Mouse (Mus musculus) thymus, postnatal 10 days (tissue): Measurements from ENCODE around the gene Pkmyt1.

Experiments
- DNase-seq, 2 experiments: peaks; one replicate each; pipeline ENCODE4 v3.0.0; 2021; ENCODE audit warnings: low spot score in 2 of 2

Pkmyt1 gene

DNA sequence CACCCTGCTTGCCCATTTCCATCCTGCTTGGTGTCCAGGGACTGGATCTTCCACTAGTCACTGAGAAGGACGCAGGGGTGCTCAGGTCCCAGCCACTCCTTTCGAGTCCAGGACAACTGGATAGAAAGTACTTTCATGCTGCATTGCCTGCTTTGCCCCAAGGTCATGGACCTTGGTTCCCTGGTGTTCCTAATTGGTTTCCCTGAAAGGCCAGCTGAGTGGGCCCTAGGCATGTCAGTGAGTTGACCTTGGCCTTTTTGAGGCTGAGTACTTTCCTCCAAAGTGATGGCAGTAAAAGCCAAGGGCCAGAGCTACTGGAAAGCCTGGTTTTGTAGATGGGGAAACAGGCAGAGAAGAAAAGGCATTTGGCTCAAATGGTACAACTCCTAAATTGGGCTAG is 4.2 kb upstream of the Pkmyt1 start:
- DNase-seq, result no peak

DNA sequence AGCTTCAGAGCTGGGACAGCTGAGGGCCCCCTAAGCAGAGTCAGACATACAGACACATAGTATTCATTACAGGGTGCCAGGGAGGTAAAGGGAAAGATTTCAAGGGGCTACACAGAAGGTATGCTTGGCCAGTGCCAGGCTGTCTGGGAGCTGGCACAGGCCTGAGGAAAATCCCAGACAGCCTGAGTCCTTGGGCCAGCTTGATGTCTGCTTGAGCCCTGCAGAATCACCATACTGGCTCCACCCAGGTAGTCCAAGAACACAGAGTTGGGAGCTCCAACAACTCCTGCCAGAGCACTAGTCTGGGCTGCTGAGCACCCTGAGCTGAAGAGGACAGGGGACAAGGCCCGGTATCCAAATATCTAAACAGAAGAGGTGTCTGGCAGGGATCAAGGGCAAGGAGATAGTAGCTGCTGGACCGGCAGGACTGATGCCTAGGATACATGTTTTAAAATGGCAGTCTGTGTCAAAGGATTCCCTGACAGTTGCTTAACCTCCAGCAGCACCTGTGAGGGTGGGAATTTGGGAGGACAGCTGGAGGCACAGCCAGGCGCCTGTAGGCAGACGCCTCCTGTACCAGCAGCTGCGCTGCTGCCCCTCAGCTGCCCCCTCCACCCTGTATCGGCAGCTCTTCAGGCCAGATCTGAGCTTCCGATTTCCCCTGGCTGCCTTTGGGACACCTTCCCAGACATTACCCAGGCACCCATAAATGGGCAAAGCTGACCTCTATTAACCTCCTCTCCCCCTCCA is 3.6 kb upstream of the Pkmyt1 start, which contains the start of gene 1520401A03Rik:
Gene 1520401A03Rik (minus strand): TSS at position 408 of the 750 bp plus-strand sequence.
- DNase-seq, result no peak

DNA sequence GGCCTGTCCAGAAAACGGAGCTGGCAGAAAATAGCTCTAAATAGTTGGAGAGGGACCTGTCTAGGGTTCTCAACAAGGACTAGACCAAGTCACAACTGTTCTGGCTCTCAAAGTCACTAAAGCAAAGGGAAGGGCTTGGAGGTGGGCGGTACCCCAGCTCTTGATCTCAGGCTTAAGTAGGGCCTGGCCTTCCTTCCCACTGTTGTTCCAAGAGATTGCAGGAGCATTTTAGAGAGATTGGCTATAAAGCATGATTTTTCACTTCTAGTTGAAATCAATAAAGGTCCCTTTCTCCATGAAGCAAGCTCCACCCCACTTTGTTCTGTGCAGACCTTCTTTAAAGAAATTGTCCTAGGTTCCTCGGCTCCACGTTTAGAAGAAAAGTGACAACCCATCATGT is 659 bp upstream of the Pkmyt1 start:
- no peak for DNase-seq

DNA sequence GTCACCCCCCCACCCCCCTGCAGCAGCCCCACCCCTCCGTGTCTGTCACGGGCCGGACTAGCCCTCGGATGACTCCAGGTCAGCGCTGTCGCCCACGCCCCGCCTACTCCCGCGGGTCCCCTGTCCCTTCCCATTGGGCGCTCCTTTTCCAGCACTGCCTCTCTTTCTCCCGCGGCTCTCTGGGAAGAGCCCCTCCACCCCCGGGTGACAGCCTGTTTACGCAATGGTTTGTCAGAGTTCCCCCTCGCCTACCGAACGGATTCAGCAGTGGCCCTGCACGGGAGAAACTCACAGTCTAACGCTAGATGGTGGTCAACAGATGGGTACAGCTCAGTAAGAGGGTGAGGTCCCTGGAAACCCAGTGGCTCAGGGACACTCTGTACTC is 614 bp downstream of the Pkmyt1 start:
- DNase-seq, result peak; percentile 29 to 36

DNA sequence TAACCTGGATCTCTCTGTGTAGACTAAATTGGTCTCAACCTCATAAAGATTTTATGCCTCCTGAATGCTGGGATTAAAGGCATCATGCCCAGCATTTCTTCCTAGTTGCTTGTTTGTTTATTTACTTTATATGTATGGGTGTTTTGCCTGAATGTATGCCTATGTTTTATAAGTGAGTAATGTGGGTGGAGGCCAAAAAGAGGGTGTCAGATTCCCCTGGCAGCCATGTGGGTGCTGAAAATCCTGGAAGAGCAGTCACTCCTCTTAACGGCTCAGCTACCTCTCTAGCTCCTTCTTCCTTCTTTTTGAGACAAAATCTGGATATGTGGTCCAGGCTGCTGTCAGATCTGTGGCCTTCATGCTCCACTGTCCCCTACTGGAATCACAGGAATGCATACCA is 4.3 kb downstream of the Pkmyt1 start:
- no peak for DNase-seq

DNA sequence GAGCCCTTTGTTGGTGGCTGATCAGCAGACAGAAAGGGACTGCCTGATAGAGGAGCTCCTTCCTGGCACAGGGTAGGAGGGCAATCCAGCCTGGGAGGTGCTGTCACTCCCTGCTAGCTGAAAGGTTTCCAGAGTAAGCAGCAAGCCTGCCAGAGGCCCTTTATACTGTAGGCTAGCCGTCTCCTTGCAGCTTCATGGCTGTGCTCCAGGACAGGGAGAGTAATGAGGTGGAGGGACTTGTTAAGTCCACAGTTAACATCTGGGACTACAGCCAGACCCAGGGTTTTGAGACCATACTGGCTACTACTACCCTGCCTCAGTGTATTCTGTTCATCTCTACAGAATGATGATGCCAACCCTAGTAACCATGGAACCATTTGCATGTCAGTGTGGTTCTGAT is 8.2 kb downstream of the Pkmyt1 start:
- no peak for DNase-seq

DNA sequence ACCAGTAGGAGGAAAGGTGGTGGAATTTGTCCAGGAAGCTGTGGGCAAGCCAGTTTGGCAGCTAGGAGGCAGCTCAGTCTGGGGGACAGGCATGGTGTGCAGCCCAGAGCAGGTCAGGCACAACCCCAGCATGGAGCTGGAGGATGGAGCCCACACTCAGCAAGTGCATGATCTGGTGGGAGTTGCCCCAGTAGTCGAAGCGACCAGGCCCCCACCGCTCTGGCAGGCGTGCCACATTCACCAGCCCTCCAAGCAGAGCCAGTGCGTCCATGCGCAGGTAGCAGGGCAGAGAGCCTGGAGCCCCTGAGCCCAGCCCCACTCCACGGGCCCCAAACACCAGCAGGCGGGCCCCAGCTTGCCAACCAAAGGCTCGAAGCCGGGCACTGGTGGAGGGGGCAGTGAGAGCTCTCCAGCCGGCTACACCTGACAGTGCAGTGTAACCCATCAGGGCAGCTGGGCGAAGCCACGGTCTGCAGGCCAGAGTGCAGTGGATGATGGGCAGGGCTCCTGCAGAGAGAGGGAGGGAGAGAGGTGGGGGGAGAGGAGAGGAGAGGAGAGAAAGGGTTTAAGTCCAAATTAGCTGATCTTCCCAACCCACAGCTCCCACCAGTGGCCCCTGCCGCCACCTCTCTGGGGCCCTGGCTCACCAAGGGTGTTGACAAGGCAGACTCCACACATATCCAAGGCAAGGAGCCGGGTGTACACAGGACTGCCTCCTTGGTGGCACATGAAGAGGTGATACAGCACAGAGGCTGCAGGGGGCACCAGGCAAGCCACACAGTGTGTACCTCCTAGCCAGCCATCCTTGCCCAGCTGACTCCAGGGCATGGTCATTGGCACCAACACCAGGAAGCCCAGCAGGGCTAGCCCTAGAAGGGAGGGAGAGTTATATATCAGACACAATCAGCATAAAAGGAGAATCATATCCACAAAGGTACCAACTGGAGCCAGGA is 11.6 kb downstream of the Pkmyt1 start:
- no peak for DNase-seq

DNA sequence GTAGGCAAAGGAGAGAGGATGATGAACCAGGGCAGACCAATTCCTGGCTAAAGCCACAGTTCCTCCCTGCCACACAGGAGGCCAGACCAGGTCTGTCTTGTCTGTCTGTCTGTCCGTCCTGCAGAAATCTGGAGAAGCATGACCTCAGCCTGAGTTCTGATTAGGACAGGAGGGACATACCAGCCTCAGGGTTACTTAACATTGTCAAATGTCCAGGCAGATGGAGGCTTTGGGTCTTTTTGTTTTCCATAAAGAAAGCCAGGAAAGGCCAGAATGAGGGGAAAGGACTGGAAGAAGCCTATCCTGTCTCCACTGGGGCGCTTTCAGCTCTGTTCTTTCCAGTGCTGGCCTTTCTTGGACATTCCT is 12.7 kb downstream of the Pkmyt1 start:
- no peak for DNase-seq

DNA sequence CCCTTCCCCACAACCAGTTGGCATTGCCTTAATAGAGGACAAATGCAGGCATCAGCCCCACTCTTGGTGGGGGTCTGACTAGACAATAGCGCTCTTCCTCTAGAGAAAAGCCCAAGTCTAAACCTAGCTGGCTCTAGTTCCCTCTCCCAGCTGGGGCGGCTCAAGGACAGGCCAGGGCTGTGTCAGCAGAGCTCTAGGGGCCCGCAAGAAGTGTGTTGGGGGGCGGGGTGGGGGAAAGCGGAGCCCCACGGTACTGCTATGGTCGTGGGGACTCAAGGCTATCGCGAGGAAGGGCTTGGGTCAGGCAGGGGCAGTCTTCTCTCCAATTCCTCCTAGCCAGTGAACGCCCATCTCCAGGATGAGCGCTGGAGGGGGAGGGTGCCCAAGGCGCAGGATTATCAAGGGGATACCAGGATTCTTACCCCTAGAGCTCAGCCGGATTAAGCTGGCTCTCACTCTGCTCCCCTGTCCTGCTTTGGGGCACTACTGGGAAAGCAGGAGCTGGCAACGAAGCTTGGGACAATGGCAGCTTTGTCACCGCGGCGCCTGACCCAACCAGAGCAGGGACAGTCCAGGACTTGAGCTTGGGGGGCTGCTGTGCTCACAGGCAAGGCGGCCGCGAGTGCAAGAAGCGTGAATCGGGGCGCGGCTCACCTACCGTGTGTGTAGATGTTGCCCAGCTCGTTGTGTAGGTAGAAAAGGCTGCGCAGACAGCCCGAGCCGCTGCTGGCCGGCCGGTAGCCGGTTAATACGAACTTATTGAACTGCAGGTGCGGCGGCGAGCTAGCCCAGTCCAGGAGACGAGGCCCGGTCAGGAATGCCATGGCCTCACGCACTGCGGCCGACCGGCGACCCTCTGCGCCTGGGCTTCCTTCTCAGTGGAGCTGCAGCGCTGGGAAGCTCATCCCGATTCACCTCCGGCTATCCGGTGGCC is 13.3 kb downstream of the Pkmyt1 start:
- DNase-seq, result no peak

DNA sequence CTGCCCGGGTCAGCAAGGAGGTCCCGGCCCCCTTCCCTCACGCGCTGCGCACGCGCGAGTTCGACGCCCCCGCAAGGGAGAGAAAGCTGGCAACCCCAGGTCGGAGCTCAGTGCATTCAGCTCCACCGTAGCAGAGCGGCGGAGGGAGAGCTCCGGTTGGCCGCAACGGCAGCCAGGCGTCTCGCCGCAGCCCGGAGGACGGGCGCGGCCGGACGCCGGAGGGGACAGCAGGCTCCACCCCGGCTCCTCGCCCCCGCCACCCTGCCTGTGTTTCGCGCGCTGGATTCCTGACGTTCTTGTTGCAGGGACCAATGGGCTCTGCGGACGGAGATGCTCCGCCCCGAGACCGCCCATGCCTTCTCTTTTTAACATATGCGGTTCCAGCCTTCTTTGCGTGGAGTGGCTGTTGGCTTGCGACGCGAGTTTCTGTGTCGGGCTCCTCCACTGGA is 14.0 kb downstream of the Pkmyt1 start:
- DNase-seq, result peak; percentile 48 to 56

DNA sequence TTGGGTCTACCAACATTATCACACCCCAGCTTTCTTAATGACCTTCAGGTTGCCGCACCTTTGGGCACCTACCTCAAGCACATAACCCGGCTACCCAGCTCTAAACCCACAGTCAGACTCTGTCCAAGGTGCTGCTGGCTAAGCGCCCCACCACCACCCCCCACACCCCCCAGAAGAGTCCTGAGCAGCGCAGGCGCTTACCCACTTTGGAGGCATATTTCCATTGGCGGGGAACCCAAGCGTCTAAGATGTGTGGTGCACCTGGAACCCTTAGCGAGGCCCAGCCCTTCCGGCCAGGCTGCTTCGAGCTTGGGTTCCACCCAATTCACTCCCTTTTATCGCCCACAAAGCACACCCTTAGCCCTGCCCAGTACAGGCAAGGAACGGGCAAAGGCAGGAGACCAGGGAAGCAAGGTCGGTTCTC is 14.5 kb downstream of the Pkmyt1 start, which contains the start of gene Paqr4:
Gene Paqr4 (minus strand): TSS at position 270 of the 424 bp plus-strand sequence.
- no peak for DNase-seq

DNA sequence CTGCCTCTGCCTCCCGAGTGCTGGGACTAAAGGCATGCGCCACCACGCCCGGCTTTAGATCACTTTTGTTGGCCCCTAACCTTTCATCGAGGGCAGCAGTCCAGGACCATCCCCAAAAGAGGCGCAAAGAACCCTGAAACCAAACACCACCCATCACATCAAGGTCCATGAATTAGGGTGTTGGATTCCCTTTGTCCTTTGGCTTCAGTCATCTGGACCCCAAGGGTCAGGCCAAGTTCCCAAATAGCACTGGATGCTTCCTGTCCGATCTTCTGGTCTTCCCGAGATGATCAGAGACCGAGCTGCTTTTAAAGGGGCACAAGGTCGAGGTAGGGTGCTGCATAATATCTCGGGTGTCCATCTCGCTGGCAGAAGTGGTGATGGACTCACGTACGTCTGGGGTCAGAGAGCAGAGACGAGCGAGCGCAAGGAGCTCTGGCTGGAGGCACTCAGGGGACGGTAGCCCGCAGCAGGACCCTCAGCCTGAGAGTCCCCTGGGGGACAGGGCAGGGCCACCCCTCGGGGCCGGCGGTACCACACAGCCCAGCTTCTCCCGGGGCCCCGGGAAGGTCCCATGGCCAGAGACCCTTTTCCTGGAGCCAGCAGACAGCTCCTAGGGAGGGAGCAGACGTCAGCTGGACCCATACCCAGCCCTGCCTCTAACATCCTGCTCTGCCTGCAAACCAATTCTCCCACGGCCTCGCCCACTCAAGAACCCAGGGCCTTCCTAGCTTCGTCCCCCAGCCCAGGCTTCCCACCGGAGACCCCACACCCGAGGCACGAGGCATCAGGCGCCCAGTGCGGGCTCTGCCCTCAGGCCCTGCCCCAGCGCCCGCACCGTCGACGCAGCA is 15.4 kb downstream of the Pkmyt1 start:
- DNase-seq, result no peak

DNA sequence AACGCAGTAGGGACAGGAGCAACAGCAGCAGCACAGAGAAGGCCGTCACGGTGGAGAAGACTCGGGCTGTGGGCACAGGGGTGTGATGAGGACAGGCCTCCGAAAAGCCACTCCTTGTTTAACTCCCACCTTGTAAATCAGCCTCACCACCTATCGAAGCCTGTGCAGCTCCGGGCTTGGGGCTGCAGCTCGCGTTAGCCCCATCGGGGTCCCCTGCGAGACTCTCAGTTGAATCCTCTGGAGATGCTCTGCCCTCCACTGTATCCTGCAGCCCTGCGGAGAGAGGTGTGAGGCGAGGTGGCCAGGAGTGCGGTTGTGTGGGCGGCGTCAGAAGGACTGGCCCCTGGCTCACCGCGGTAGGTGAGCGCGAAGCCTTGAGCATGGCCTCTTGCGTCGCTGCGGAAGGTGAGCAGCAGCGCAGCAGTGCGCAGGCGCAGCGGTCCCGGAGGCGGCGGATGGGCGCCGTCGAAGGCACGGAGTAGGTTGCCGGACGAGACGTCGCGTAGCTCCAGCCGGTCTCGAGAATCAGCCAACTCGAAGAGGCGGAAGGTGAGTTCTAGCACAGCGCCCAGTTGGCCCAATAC is 16.2 kb downstream of the Pkmyt1 start:
- peak in 1 of 2 experiments; percentile 43 for DNase-seq

DNA sequence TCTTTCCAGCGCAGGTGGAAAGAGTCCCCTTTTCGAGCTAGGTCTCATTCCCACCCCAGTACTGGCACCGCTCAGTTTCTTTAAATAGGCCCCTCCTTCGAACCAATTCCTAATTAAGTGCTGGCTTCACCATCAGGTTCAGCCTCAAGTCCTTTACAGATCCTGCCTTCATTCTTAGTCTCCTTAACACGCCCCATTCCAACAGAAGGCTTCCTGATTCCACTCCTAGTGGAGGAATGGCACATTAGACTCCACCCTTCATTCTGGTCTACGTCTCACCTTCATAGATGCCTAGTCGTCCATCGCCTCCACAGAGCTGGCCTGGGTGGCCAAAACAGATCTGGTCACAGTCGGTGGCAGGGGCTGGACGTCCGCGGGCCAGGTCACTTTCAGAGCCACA is 16.8 kb downstream of the Pkmyt1 start:
- DNase-seq, result no peak

DNA sequence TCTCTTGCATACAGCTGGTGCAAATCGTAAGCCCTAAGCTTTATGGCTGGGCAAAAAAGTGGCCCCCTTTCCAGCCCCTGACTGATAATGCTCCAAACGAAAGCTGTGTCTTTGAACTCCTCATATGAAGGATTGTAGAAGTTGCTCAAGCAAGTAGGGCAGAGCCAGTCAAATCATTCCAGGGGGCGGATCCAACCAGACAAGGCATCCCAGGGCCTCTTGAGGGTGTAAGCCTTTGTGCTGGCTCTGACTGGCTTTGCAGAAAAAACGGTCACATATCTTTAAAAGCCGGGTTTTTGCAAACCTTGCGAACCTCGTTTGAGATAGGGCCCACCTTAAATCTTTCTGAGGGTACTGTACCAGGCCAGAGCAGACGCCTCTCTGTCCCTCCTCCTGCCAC is 17.9 kb downstream of the Pkmyt1 start:
- no peak for DNase-seq

DNA sequence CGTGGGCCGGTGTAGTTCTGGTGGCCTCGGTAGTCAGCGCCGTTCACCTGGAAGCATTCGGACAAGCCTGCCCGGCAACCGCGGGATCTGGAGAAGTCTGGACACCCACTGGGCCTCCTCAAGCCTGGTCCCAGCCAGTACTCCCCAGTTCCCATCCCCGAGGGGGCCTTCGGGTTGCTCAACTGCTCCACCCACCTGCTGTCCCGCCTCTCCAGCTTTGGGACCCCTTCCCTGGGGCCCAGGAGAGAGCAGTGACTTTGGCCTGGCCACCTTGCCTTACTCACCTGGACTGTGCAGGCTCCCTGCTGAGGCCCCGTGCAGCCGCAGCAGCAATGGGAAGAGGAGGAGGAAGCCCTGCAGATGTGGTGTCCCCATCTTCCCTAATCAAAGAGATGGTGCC is 18.5 kb downstream of the Pkmyt1 start:
- no peak for DNase-seq

DNA sequence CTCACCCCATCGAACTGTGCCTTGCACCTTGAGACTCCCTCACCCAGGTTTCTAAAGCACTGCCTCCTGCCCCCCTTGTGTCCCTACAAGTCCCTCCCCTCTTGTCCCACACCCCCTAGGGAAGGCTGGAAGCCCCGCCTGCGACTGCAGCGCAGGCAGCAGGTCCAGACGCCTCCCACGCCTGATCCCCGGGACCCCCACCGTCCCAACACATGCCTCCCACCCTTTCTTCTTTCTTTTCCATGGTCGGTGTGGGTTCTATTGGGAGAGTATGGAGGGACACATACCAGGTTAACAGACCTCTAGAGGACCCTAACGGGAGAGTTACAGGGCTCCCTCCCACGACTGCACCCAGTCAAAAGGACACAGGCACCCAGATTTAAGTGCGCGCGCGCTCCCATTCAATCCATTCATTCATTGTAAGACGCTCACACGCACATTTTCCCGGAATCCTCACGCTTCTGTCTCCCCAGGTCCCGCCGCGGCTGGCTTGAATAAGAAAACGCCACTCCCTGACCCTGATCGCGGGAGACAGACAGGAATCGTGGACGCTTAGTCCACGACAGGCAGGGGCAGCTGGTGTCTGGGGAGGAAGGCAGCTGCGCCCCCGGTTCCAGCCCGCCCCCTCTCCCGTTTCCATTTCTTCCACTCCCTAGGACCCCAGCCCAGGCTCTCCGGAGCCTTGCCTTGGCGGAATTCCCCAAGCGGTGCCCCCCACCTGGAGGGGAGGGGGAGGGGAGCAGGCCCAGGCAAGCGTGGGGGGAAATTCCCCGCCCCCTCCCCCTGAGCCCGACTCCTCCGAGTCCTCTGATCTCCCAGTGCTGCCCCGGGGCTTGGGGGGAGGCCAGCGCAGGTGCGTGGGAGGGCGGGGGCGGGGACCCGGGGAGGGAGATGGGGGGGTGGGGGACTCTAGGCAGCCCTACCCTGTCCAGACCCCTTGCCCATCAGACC is 19.4 kb downstream of the Pkmyt1 start, which contains the start of gene Kremen2:
Gene Kremen2 (minus strand): TSS at position 533 of the 951 bp plus-strand sequence.
- peak in 1 of 2 experiments; percentile 34 for DNase-seq

DNA sequence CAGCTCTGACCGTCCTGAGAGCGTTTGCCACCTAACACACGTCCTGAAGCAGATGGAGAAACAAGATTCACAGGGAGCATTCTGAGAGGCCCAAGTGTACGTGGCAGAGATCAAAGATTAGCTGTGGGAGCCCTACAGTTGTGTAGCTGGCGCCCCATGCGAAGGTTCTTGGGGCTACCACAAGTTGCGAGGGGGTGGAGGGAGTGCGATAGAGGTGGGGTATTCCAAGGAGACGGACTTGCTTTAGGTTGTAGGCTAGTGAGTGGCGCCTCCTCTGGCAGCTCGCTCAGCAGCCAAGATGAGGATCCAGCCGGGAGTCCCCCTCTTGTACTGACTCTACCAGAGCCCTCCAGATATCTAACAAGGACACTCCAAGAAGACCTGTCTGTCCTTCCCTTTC is 20.2 kb downstream of the Pkmyt1 start:
- no peak for DNase-seq

DNA sequence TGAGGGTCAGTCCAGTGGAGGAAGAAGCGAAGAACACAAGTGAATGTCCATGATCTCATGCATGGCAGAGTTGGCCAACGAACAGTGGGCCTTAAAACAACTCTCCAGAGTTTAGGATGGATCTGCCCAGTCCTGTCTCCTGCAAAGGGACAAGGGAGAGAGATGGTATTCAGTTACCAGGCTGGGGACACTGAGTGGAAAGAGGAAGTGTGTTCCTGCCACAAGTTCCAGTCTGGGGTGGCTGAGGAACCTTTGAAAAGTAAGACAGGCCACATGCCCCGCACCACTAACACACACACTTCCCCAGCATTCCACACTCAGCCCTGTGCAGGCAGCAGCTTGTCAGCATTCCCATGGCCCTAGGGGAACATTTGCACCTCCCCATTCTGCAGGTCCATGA is 20.6 kb downstream of the Pkmyt1 start:
- no peak for DNase-seq
